Mouse (Mus musculus): Measurements from ENCODE around the gene Igsf8.

- TF ChIP-seq CTCF (IDR thresholded peaks at IDR 0.05; ENCODE audit: extremely low read depth, insufficient read length, insufficient replicate concordance, low read depth, low read length): no peak
- no peak for TF ChIP-seq POLR2A (IDR thresholded peaks at IDR 0.05; ENCODE audit: low read depth, low read length)
Measured at GRCm38 (mm10) chr1:172335804-172336203, 74.4 kb downstream of the Igsf8 start.
